Mouse (Mus musculus): ENCODE measurements around the gene Sigmar1. TPM values are rescaled to one million over a fixed set of nuclear protein-coding genes. Genes with fewer than 3 reads are reported as not detected.
"Not testable (repeated sequence)": the region's sequence is repeated elsewhere in the genome, so short reads cannot be mapped to it uniquely, and the experiment has no call there.

The Sigmar1 gene
- polyA plus RNA-seq, 1 experiment from 2014 or later = 61.1 TPM

DNA sequence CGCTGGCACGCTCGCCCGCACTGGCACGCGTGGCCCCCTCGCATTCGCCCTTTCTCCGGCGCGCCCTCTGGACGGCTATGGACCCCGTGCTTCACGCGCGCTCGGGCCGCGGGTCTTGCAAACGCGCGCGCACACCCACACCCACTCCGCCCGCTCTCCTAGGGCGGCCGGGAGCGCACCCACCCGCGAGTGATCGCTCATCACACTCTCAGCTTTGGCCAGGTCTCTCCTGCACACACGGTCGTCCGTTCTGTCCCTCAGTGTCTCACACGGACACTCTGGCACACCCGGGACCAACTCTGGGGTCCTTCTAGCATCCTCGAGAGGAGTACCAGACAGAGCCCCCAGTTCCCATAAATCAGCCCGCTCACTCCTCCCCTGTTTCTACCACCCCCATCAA, 60.2 kb downstream of the Sigmar1 start:
- H3K36me3 ChIP-seq; H3K27ac ChIP-seq; ATAC-seq (ENCODE audit: insufficient number of reproducible peaks, insufficient read depth, low FRiP score, low TSS enrichment, low read depth); H3K9ac ChIP-seq (replicated peaks); H3K9me3 ChIP-seq; H3K4me1 ChIP-seq (replicated peaks): not testable (repeated sequence)
- 0 out of 2 replicates have a peak overlapping the region, but pooled peaks have one; percentile 12 for H3K4me3 ChIP-seq (replicated peaks)
- under 1% methylated on average over 18 of the region's 38 CpGs for WGBS
- peak overlapping the region; percentile 41; the same call in 1 of the 2 replicates for H3K4me2 ChIP-seq
- peaks cover 26% of the 10 kb centered on the region for H3K27me3 ChIP-seq

DNA sequence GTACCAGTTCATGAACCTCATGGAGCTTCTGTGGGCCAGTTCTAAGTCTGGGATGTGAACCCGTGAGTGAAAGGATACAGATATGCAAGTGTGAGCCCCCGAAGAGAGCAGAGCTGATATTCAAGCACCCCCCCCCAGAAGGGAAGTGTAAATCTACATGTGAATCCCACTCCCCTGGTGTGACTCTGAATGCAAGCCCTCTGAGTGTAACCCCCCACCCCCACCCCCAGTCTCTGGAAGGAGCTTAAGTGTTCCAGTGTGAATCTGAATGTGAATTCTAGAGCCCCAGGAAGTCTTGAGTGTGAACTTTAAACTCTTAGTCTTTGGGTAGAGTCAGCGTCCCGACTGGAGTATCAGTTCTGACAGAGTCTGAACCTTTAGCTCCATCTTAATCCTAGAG, 62.4 kb downstream of the Sigmar1 start:
- not testable (repeated sequence) for H3K36me3 ChIP-seq; H3K9me3 ChIP-seq; H3K4me3 ChIP-seq (replicated peaks); H3K9ac ChIP-seq (replicated peaks); H3K4me1 ChIP-seq (replicated peaks); H3K27ac ChIP-seq; H3K4me2 ChIP-seq; ATAC-seq (ENCODE audit: insufficient number of reproducible peaks, insufficient read depth, low FRiP score, low TSS enrichment, low read depth)
- H3K27me3 ChIP-seq = peaks cover 26% of the 10 kb centered on the region
- WGBS = 18% methylated on average over 4 of the region's 4 CpGs

GRCm38 (mm10) chr4:41690014-41690413, 65.9 kb downstream of the Sigmar1 start:
- peaks cover 28% of the 10 kb centered on the region for H3K27me3 ChIP-seq
- WGBS = no CpG with 5 or more reads among the region's 4 CpGs
- not testable (repeated sequence) for ATAC-seq (ENCODE audit: insufficient number of reproducible peaks, insufficient read depth, low FRiP score, low TSS enrichment, low read depth); H3K27ac ChIP-seq; H3K4me3 ChIP-seq (replicated peaks); H3K9me3 ChIP-seq; H3K9ac ChIP-seq (replicated peaks); H3K4me2 ChIP-seq; H3K36me3 ChIP-seq; H3K4me1 ChIP-seq (replicated peaks)

DNA sequence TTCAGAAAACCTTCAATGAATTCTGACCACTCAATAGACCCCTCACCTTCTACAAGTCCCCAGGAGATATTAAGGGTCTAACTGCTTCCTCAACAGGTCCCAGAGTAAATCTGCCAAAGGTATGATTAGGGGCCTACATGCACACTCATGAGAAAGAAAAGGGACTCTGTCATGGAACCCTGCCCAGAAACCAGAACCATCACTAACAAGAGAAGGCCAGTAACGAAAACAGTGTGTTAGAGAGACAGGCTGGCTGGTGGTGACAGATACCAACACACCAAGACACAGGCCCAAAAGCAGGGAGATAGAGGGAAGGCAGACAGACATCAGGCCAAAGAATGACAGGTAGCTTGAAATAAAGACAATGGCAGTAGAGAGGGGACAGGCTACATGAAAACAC, 67.4 kb downstream of the Sigmar1 start:
- H3K27ac ChIP-seq; H3K4me3 ChIP-seq (replicated peaks); H3K36me3 ChIP-seq; H3K9ac ChIP-seq (replicated peaks); ATAC-seq (ENCODE audit: insufficient number of reproducible peaks, insufficient read depth, low FRiP score, low TSS enrichment, low read depth); H3K4me2 ChIP-seq; H3K9me3 ChIP-seq; H3K4me1 ChIP-seq (replicated peaks): not testable (repeated sequence)
- WGBS = 64% methylated on average over 1 of the region's 1 CpGs
- H3K27me3 ChIP-seq = peaks cover 35% of the 10 kb centered on the region

Other genes with a start within 250 kb of the Sigmar1 start
- 1.5 TPM in 2 replicates for gene 1110017D15Rik, start 238.8 kb downstream of the Sigmar1 start, polyA plus RNA-seq (2016; fragmentation: Nextera tagmentation; extraction: Ambion mirVana)
- gene Fam219a, start 186.6 kb downstream of the Sigmar1 start, polyA plus RNA-seq (2016; fragmentation: Nextera tagmentation; extraction: Ambion mirVana) = 2.0 and 2.4 TPM in 2 replicates
- 0.35 and 0.48 TPM in 2 replicates for gene Dnaic1, start 186.4 kb downstream of the Sigmar1 start, polyA plus RNA-seq (2016; fragmentation: Nextera tagmentation; extraction: Ambion mirVana)
- 21.9 and 22.2 TPM in 2 replicates for gene Enho, start 115.8 kb downstream of the Sigmar1 start, polyA plus RNA-seq (2016; fragmentation: Nextera tagmentation; extraction: Ambion mirVana)
- gene Cntfr, start 59.1 kb downstream of the Sigmar1 start, polyA plus RNA-seq (2016; fragmentation: Nextera tagmentation; extraction: Ambion mirVana) = 4.7 and 5.5 TPM in 2 replicates
- 296 and 302 TPM in 2 replicates for gene Il11ra1, start 56.2 kb downstream of the Sigmar1 start, polyA plus RNA-seq (2016; fragmentation: Nextera tagmentation; extraction: Ambion mirVana)
- 82.9 and 84.6 TPM in 2 replicates for gene Rpp25l, start 42.6 kb downstream of the Sigmar1 start, polyA plus RNA-seq (2016; fragmentation: Nextera tagmentation; extraction: Ambion mirVana)
- 103 and 104 TPM in 2 replicates for gene Dctn3, start 33.0 kb downstream of the Sigmar1 start, polyA plus RNA-seq (2016; fragmentation: Nextera tagmentation; extraction: Ambion mirVana)
- gene Arid3c, start 25.0 kb downstream of the Sigmar1 start, polyA plus RNA-seq (2016; fragmentation: Nextera tagmentation; extraction: Ambion mirVana) = not detected in 2 replicates
- gene Galt, start 929 bp downstream of the Sigmar1 start, polyA plus RNA-seq (2016; fragmentation: Nextera tagmentation; extraction: Ambion mirVana) = 39.4 and 41.7 TPM in 2 replicates
- 55.4 and 59.4 TPM in 2 replicates for gene Ccl27a, start 18.1 kb upstream of the Sigmar1 start, polyA plus RNA-seq (2016; fragmentation: Nextera tagmentation; extraction: Ambion mirVana)
- not detected in 2 replicates for gene Gm21541, start 147.5 kb upstream of the Sigmar1 start, polyA plus RNA-seq (2016; fragmentation: Nextera tagmentation; extraction: Ambion mirVana)
- gene Gm20878, start 185.4 kb upstream of the Sigmar1 start, polyA plus RNA-seq (2016; fragmentation: Nextera tagmentation; extraction: Ambion mirVana) = 3.5 and 3.8 TPM in 2 replicates
- 0.29 TPM in 1 of 2 replicates, not detected in the other for gene Fam205a4, start 209.9 kb upstream of the Sigmar1 start, polyA plus RNA-seq (2016; fragmentation: Nextera tagmentation; extraction: Ambion mirVana)

Measured in limb, embryonic 12.5 days (tissue).